Mouse (Mus musculus) ES-E14 (cell line): ENCODE measurements around the gene Cabp4.

Experiments
- CHD2 ChIP-seq: IDR thresholded peaks from 2 replicates; pipeline ENCODE4 v1.6.1; 2014; ENCODE audit warnings: mild to moderate bottlenecking, low read depth, low read length, inconsistent platforms
- HCFC1 ChIP-seq: IDR thresholded peaks from 2 replicates; pipeline ENCODE4 v1.6.1; 2012; ENCODE audit warnings: low read length, inconsistent platforms, borderline replicate concordance; ENCODE audit not compliant: insufficient read depth
- MAFK ChIP-seq: IDR thresholded peaks from 2 replicates; pipeline ENCODE4 v1.6.1; 2014; ENCODE audit warnings: mild to moderate bottlenecking, low read depth, low read length, inconsistent platforms; ENCODE audit not compliant: insufficient read depth
- ZC3H11A ChIP-seq: IDR thresholded peaks from 2 replicates; pipeline ENCODE4 v1.6.1; 2012; ENCODE audit warnings: low read depth, mild to moderate bottlenecking, inconsistent platforms, low read length, borderline replicate concordance
- ZNF384 ChIP-seq: IDR thresholded peaks from 2 replicates; pipeline ENCODE4 v1.6.1; 2012; ENCODE audit warnings: low read depth, low read length, inconsistent platforms

DNA sequence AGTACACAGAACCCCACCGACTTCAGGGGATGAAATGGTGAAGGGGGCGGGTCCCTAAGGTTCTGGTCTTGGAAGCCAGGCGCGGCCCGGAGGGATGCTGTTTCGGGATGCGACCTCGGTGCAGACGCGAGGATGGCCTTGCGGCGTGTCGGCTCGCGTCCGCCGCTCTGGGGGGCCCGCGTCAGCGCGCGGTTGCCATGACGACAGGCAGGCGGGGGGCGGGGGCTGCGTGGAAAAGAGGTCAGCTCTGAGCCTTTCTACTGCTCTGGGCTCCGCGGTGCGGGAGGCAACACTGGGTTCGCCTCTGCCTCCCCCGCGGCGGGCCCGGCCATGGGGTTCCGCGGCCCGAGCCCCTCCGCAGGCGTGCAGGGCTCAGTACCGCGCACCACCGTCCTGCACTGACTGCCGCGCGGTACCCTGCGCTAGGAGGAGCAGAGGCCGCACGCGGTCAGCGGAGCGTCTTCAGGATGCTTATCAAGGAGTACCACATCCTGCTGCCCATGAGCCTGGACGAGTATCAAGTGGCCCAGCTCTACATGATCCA is 43.0 kb downstream of the Cabp4 start:
- no peak for TF ChIP-seq HCFC1
- TF ChIP-seq ZC3H11A: no peak
- TF ChIP-seq ZNF384: no peak
- no peak for TF ChIP-seq MAFK
- TF ChIP-seq CHD2: no peak
